Mouse (Mus musculus) small intestine, adult 2 months (tissue): Measurements from ENCODE around the gene Dhps. TPM values are rescaled to one million over a fixed set of nuclear protein-coding genes. Genes with fewer than 3 reads are reported as not detected.

ENCODE experiments used
- H3K27ac ChIP-seq: fragments of 200-500 bp; 2 replicates; pipeline ENCODE4 v1.5.1; 2012; ENCODE audit warnings: low read depth, low read length, control low read depth, inconsistent platforms; ENCODE audit not compliant: insufficient read depth
- H3K27me3 ChIP-seq: fragments of 200-500 bp; 2 replicates; pipeline ENCODE4 v1.6.1; 2012; ENCODE audit warnings: mild to moderate bottlenecking, moderate library complexity, low read length, inconsistent platforms; ENCODE audit not compliant: control insufficient read depth, insufficient read depth
- H3K36me3 ChIP-seq: fragments of 200-500 bp; 2 replicates; pipeline ENCODE4 v1.6.1; 2012; ENCODE audit warnings: mild to moderate bottlenecking, low read length, control low read depth, inconsistent platforms; ENCODE audit not compliant: control insufficient read depth, insufficient read depth
- H3K4me1 ChIP-seq: fragments of 200-500 bp; 2 replicates; pipeline ENCODE4 v1.6.1; 2012; ENCODE audit warnings: low read length, inconsistent platforms, mixed read lengths; ENCODE audit not compliant: control insufficient read depth, insufficient read depth, insufficient read length
- H3K4me3 ChIP-seq: fragments of 200-500 bp; 2 replicates; pipeline ENCODE4 v1.5.1; 2012; ENCODE audit warnings: low read depth, mild to moderate bottlenecking, control low read depth, inconsistent platforms, low read length, moderate library complexity
- CTCF ChIP-seq: fragments of 200-500 bp; IDR thresholded peaks from 2 replicates; pipeline ENCODE4 v1.5.1; 2012; ENCODE audit warnings: low read depth, mild to moderate bottlenecking, control low read depth, inconsistent platforms, low read length, moderate library complexity, mixed read lengths; ENCODE audit not compliant: insufficient replicate concordance, insufficient read length; ENCODE audit errors: extremely low read depth
- POLR2A ChIP-seq: fragments of 200-500 bp; IDR thresholded peaks from 2 replicates; pipeline ENCODE4 v1.6.1; 2012; ENCODE audit warnings: low read depth, mild to moderate bottlenecking, control low read depth, inconsistent platforms, low read length, moderate library complexity
- WGBS: fragments of 180-500 bp; shearing (Covaris S2); methylation state at CpG from one replicate; pipeline ENCODE4 v1.1.7; 2018; 5-methylcytosine and 5-hydroxymethylcytosine counted together
- polyA plus RNA-seq: library from polyadenylated mRNA; depleted of rRNA; stranded (reverse); fragments of >200 nt; gene quantifications from 2 replicates; pipeline ENCODE4 v1.2.3, GENCODE M21; 2012

The Dhps gene
- polyA plus RNA-seq, 1 experiment: 47.2 TPM

DNA sequence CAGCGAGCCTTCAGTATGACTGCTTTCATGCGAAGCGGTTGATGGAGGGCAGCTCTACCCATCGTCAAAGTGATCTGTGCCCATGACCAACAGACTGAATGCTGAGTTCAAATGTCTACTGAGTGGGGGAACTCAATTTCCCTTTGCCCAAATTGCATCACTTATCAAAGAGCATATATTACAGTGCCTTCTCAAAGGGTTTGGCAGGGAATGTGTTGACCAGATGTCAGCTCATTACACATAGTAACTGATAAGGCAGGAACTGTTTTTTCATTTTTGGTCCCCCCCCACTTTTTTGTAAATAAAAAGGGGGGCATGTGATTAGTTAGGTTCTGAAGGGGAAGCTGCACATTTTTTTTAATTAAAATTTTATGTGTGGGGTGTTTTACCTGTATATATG is 9.0 kb upstream of the Dhps start:
- 0 out of 2 replicates have a peak, but pooled peaks cover 3% of the 10 kb centered on the region for H3K36me3 ChIP-seq
- peaks cover 13% of the 10 kb centered on the region for H3K4me1 ChIP-seq
- 95% methylated on average over 4 of the region's 4 CpGs for WGBS
- H3K27ac ChIP-seq: no peak overlapping the region
- H3K27me3 ChIP-seq: no peaks in the 10 kb centered on the region
- no peak for TF ChIP-seq CTCF
- TF ChIP-seq POLR2A: no peak
- H3K4me3 ChIP-seq: no peak overlapping the region

- Histone ChIP-seq H3K27ac (no peak overlapping the region), H3K4me1 (peaks cover 13% of the 10 kb centered on the region), H3K27me3 (no peaks in the 10 kb centered on the region), H3K36me3 (peaks cover 3% of the 10 kb centered on the region; the same call in 1 of the 2 replicates), H3K4me3 (no peak overlapping the region)
- 18% methylated on average over 2 of the region's 2 CpGs for WGBS
- TF ChIP-seq POLR2A: no peak
- no peak for TF ChIP-seq CTCF
Observed at GRCm38 (mm10) chr8:85065213-85065612, 6.3 kb upstream of the Dhps start.

DNA sequence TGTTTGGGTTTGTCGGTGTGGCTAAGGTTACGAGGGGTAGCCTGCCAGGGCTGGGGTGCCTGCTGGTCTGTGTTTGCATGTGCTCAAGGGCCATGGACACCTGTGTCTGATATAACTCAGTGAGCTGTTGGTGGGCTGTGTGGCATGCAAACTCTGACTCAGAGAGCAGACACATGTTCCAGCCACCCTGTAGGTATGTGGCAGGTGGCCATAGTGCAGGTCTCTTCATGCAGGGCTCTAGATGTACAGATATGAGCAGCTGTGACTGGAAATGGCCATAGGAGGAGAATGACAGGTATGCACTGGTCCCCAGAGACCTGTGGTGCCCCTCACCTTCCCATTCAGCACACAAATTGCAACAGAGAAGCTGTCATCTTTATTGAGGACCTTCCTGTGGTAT is 4.4 kb upstream of the Dhps start:
- peaks cover 14% of the 10 kb centered on the region; the same call in 1 of the 2 replicates for H3K4me1 ChIP-seq
- no peak overlapping the region for H3K4me3 ChIP-seq
- no peaks in the 10 kb centered on the region for H3K27me3 ChIP-seq
- peaks cover 3% of the 10 kb centered on the region; the same call in 1 of the 2 replicates for H3K36me3 ChIP-seq
- TF ChIP-seq POLR2A: no peak
- no peak for TF ChIP-seq CTCF
- no peak overlapping the region for H3K27ac ChIP-seq
- 93% methylated on average over 2 of the region's 2 CpGs for whole genome bisulfite sequencing

DNA sequence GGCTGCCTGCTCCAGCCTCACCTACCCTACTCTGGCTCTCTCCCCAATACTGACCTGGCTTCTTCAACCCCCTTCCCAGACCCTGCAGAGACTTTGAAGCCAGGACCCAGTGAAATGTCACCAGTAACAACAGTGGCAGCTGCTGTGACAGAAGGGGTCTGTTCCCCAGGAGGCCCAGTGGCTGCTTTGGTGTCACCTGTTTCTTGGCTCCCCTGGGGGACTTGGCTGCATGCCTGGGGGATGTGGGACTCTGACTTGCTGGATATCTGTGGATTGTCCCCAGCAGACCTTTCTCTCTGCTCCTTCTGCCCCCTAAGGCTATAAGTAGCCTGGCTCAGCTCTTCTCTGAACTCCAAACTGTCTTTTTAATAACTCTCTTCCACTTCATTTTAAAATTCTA is 3.6 kb upstream of the Dhps start, which contains the start of gene Gm5741:
Gene Gm5741 (minus strand): TSS at position 1 of the 400 bp plus-strand sequence.
- Histone ChIP-seq H3K27me3 (no peaks in the 10 kb centered on the region), H3K4me3 (no peak within 1 kb of the TSS), H3K36me3 (peaks cover 3% of the 10 kb centered on the region; the same call in 1 of the 2 replicates), H3K4me1 (peaks cover 18% of the 10 kb centered on the region; the same call in 1 of the 2 replicates), H3K27ac (no peak within 1 kb of the TSS)
- TF ChIP-seq POLR2A (no peak), CTCF (no peak)

- H3K36me3 ChIP-seq: peaks cover 24% of the 10 kb centered on the region
- peak overlapping the region; percentile 93 for H3K27ac ChIP-seq
- TF ChIP-seq CTCF (no peak), POLR2A (no peak)
- no peak overlapping the region for H3K4me3 ChIP-seq
- H3K27me3 ChIP-seq: no peaks in the 10 kb centered on the region
- 57% methylated on average over 5 of the region's 5 CpGs for WGBS
- H3K4me1 ChIP-seq: peaks cover 12% of the 10 kb centered on the region; the same call in 1 of the 2 replicates
Observed at GRCm38 (mm10) chr8:85071041-85071440, 516 bp upstream of the Dhps start.

GRCm38 (mm10) chr8:85072364-85072929 is 890 bp downstream of the Dhps start:
- Histone ChIP-seq H3K27ac (peak overlapping the region; percentile 23), H3K4me1 (peaks cover 12% of the 10 kb centered on the region; the same call in 1 of the 2 replicates), H3K4me3 (peak overlapping the region; percentile 74), H3K27me3 (no peaks in the 10 kb centered on the region), H3K36me3 (peaks cover 25% of the 10 kb centered on the region)
- WGBS: 36% methylated on average over 9 of the region's 9 CpGs
- no peak for TF ChIP-seq CTCF
- TF ChIP-seq POLR2A: no peak

- Histone ChIP-seq H3K27ac (no peak overlapping the region), H3K27me3 (no peaks in the 10 kb centered on the region), H3K36me3 (peaks cover 25% of the 10 kb centered on the region), H3K4me3 (no peak overlapping the region), H3K4me1 (peaks cover 12% of the 10 kb centered on the region; the same call in 1 of the 2 replicates)
- TF ChIP-seq POLR2A (no peak), CTCF (no peak)
- 89% methylated on average over 15 of the region's 15 CpGs for WGBS
Observed at GRCm38 (mm10) chr8:85073041-85073612, 1.6 kb downstream of the Dhps start.

- H3K4me3 ChIP-seq: no peak overlapping the region
- TF ChIP-seq CTCF (no peak), POLR2A (no peak)
- peaks cover 25% of the 10 kb centered on the region for H3K36me3 ChIP-seq
- no peaks in the 10 kb centered on the region for H3K27me3 ChIP-seq
- 81% methylated on average over 10 of the region's 10 CpGs for WGBS
- H3K27ac ChIP-seq: no peak overlapping the region
- peaks cover 12% of the 10 kb centered on the region; the same call in 1 of the 2 replicates for H3K4me1 ChIP-seq
Observed at GRCm38 (mm10) chr8:85074167-85074566, 2.6 kb downstream of the Dhps start.
